Mouse (Mus musculus): ENCODE data around the gene Utrn. TPM values are rescaled to one million over a fixed set of nuclear protein-coding genes. Genes with fewer than 3 reads are reported as not detected.

Gene Utrn
- polyA plus RNA-seq, 1 experiment from 2014 or later: 41.2 TPM

DNA sequence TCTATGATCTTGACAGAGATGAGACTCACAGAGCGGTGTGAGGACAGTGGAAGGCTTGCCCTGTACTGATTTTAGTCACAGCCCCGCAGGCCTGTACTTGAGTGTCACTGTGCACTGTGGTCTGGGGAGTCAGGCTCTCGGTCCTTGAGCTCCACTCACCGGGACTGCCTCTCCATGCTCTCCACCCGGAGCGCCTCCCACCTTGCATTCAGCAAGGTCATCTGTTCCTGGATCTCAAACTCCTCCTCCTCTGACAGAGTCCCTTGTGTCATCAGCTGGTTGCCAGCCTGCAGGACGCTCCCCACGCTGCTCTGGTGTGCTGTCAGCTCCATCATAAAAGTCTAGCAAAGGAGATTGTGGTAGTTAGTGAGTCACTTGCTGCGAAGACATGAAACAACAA lies 131.2 kb downstream of the Utrn start:
- Histone ChIP-seq H3K9me3 (no peaks in the 10 kb centered on the region), H3K27ac (replicated peaks) (no peak overlapping the region), H3K36me3 (peaks cover 16% of the 10 kb centered on the region), H3K4me1 (peaks cover 3% of the 10 kb centered on the region; the same call in 1 of the 2 replicates), H3K27me3 (no peaks in the 10 kb centered on the region), H3K4me3 (no peak overlapping the region), H3K4me2 (replicated peaks) (no peak overlapping the region), H3K9ac (replicated peaks) (no peak overlapping the region)
- WGBS: 91% methylated on average over 9 of the region's 9 CpGs
- ATAC-seq (ENCODE audit: low FRiP score, low read depth): no peak

GRCm38 (mm10) chr10:12736861-12737835 lies 132.0 kb downstream of the Utrn start:
- H3K4me2 ChIP-seq (replicated peaks): no peak overlapping the region
- no peak overlapping the region for H3K9ac ChIP-seq (replicated peaks)
- H3K4me3 ChIP-seq: no peak overlapping the region
- no peaks in the 10 kb centered on the region for H3K27me3 ChIP-seq
- H3K9me3 ChIP-seq: no peaks in the 10 kb centered on the region
- peaks cover 16% of the 10 kb centered on the region for H3K36me3 ChIP-seq
- WGBS: 73% methylated on average over 18 of the region's 18 CpGs
- no peak overlapping the region for H3K27ac ChIP-seq (replicated peaks)
- H3K4me1 ChIP-seq: peaks cover 3% of the 10 kb centered on the region; the same call in 1 of the 2 replicates
- ATAC-seq (ENCODE audit: low FRiP score, low read depth): no peak

DNA sequence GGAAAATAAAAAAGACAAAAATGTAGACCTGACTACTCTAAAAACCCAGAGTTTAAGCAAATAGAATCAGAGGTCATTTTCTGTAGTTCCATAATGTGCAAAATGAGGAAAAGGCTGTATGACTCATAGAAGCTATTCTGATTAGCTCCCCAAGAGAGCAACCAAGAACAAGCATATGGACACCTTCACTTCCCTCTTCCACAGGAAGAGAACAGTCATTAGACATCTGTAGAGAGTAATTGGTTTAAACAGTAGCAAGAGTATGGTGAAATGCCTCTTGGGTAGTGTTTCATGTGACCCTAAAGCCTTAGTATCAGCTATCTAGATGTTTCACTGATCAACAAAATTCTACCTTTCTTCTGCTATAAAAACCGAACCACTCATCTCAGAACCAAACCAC lies 133.5 kb downstream of the Utrn start:
- peaks cover 3% of the 10 kb centered on the region; the same call in 1 of the 2 replicates for H3K4me1 ChIP-seq
- no peaks in the 10 kb centered on the region for H3K9me3 ChIP-seq
- peaks cover 16% of the 10 kb centered on the region for H3K36me3 ChIP-seq
- no peak overlapping the region for H3K9ac ChIP-seq (replicated peaks)
- WGBS: 96% methylated on average over 1 of the region's 1 CpGs
- H3K27me3 ChIP-seq: no peaks in the 10 kb centered on the region
- no peak overlapping the region for H3K4me2 ChIP-seq (replicated peaks)
- no peak overlapping the region for H3K4me3 ChIP-seq
- no peak overlapping the region for H3K27ac ChIP-seq (replicated peaks)
- ATAC-seq (ENCODE audit: low FRiP score, low read depth): no peak

GRCm38 (mm10) chr10:12731459-12731858 lies 137.7 kb downstream of the Utrn start:
- WGBS: 81% methylated on average over 5 of the region's 5 CpGs
- no peak overlapping the region for H3K4me2 ChIP-seq (replicated peaks)

DNA sequence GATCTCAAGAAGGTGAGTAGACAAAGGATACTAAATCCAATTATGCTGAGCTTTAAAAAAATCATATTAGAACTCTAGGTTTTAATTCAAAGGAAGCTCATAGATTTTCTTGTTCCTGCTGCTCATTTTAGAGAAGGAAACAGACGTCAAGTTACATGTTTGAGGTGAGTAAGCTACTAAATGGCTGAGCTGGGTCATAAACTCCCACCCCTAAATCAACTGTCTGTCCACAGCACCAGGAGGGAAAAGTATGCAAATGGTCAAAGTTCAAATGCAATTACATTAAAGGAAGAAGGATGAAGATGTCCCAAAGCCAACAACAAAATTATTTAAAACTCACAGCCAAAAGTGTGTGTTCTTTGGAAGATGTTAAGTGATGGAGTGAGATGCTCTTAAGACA lies 139.5 kb downstream of the Utrn start:
- no peak for ATAC-seq (ENCODE audit: low FRiP score, low read depth)
- Histone ChIP-seq H3K9ac (replicated peaks) (no peak overlapping the region), H3K4me1 (peaks cover 15% of the 10 kb centered on the region), H3K27me3 (no peaks in the 10 kb centered on the region), H3K4me3 (no peak overlapping the region), H3K9me3 (no peaks in the 10 kb centered on the region), H3K27ac (replicated peaks) (no peak overlapping the region), H3K36me3 (peaks cover 7% of the 10 kb centered on the region), H3K4me2 (replicated peaks) (no peak overlapping the region)
- 88% methylated on average over 1 of the region's 1 CpGs for WGBS

More at GRCm38 (mm10) chr10:12731459-12731858, 137.7 kb downstream of the Utrn start:
- H3K4me3 ChIP-seq: no peak overlapping the region
- H3K27ac ChIP-seq (replicated peaks): no peak overlapping the region
- peaks cover under 1% of the 10 kb centered on the region for H3K4me1 ChIP-seq
- no peaks in the 10 kb centered on the region for H3K9me3 ChIP-seq
- no peaks in the 10 kb centered on the region for H3K27me3 ChIP-seq
- H3K9ac ChIP-seq (replicated peaks): no peak overlapping the region
- no peak for ATAC-seq (ENCODE audit: low FRiP score, low read depth)
- peaks cover 16% of the 10 kb centered on the region for H3K36me3 ChIP-seq

GRCm38 (mm10) chr10:12729033-12729432 lies 140.1 kb downstream of the Utrn start:
- Histone ChIP-seq H3K27ac (replicated peaks) (no peak overlapping the region), H3K9ac (replicated peaks) (no peak overlapping the region), H3K4me1 (peaks cover 17% of the 10 kb centered on the region), H3K27me3 (no peaks in the 10 kb centered on the region), H3K36me3 (peaks cover 4% of the 10 kb centered on the region; the same call in 1 of the 2 replicates), H3K9me3 (no peaks in the 10 kb centered on the region), H3K4me2 (replicated peaks) (no peak overlapping the region), H3K4me3 (no peak overlapping the region)
- ATAC-seq (ENCODE audit: low FRiP score, low read depth): no peak
- 91% methylated on average over 5 of the region's 5 CpGs for WGBS

DNA sequence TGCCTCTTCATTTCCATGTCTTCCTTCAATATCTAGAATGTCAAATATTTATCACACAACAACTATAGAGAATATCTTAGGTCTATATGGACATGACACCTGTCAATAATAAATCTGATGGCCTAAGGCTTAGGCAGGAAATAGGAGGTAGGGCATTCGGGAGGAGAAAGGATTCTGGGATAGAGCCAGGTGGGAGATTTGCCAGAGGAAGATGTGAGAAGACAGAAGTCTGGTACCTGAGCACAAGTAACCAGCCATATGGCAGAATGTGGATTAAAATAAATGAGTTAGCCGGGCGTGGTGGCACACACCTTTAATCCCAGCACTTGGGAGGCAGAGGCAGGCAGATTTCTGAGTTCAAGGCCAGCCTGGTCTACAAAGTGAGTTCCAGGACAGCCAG lies 141.3 kb downstream of the Utrn start:
- Histone ChIP-seq H3K9me3 (no peaks in the 10 kb centered on the region), H3K4me1 (peaks cover 17% of the 10 kb centered on the region), H3K27ac (replicated peaks) (no peak overlapping the region), H3K36me3 (no peaks in the 10 kb centered on the region), H3K4me3 (no peak overlapping the region), H3K27me3 (no peaks in the 10 kb centered on the region), H3K4me2 (replicated peaks) (no peak overlapping the region), H3K9ac (replicated peaks) (no peak overlapping the region)
- WGBS: 96% methylated on average over 3 of the region's 3 CpGs
- ATAC-seq (ENCODE audit: low FRiP score, low read depth): no peak

DNA sequence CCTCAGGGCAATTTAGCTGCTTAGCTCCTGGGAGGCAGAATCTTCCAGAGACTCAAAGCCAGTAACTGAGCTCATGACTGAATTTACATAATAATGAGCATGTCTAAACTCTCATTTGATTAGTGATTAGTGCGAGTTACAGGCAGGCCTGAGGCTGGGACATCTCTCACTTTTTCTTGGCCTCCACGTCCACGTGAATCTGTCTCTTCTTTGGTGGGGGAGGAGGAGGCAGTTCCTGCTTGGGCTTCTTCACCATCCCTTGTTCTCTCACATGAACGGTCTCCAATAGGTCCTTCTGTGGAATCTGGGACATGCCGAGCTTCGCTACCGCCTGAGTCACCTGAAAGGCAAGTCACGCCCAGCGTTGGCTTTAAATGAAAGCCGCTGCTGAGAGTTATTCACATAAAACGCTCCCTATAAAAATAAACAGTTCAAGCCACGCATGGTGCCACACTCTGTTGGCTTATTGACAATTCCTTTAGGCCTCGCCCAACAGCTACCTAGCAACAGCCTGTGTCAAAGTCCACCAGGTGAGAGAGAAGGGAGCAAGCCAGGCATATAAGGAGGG lies 143.0 kb downstream of the Utrn start:
- Histone ChIP-seq H3K27me3 (no peaks in the 10 kb centered on the region), H3K27ac (replicated peaks) (0 out of 2 replicates have a peak overlapping the region, but pooled peaks have one; percentile 20), H3K4me3 (no peak overlapping the region), H3K36me3 (no peaks in the 10 kb centered on the region), H3K4me2 (replicated peaks) (no peak overlapping the region), H3K9ac (replicated peaks) (no peak overlapping the region), H3K9me3 (no peaks in the 10 kb centered on the region), H3K4me1 (peaks cover 17% of the 10 kb centered on the region)
- ATAC-seq (ENCODE audit: low FRiP score, low read depth): peak; percentile 45; the same call in 1 of the 2 replicates
- 54% methylated on average over 13 of the region's 13 CpGs for WGBS

DNA sequence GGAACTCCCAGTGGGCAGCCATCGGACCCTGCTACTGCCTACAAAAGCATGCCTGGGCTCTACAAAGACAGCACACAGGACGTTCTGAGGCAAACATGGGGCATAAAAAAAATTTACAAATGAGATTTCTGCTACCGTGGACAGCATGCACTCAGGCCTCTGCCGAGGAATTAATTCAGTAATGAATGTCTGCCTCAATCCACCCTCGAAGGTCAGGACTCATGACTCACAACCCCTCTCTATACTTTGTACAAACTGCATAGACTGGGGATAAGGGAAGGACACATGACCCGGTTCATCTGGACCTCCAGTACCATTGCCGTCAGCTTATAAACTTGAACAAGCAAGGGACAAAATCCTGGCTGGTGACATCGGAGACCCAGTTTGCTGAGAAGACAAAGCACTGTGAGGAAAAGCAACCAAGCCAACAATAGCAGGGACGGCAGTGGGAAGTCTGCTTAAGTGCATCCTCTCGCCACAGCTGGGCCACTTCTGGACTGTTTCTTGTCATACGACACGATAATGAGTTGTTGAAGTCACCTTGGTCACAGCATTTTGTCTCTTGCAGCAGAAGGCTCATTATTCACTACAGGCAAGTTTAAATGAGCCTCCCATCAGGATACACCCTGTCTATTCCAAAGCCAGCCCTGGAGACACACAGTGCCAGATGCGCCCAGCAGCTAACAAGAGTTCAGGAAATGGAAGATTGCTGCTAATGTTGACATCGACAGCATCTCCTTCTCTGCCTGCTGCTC lies 144.7 kb downstream of the Utrn start:
- no peaks in the 10 kb centered on the region for H3K9me3 ChIP-seq
- H3K4me3 ChIP-seq: no peak overlapping the region
- H3K4me2 ChIP-seq (replicated peaks): no peak overlapping the region
- H3K4me1 ChIP-seq: peaks cover 17% of the 10 kb centered on the region
- H3K27me3 ChIP-seq: no peaks in the 10 kb centered on the region
- H3K9ac ChIP-seq (replicated peaks): no peak overlapping the region
- peak overlapping the region; percentile 63; the same call in 1 of the 2 replicates for H3K27ac ChIP-seq (replicated peaks)
- peak; percentile 80 for ATAC-seq (ENCODE audit: low FRiP score, low read depth)
- H3K36me3 ChIP-seq: no peaks in the 10 kb centered on the region
- WGBS: 68% methylated on average over 14 of the region's 14 CpGs

GRCm38 (mm10) chr10:12723269-12723668 lies 145.9 kb downstream of the Utrn start:
- H3K27me3 ChIP-seq: no peaks in the 10 kb centered on the region
- WGBS: 70% methylated on average over 3 of the region's 3 CpGs
- H3K36me3 ChIP-seq: no peaks in the 10 kb centered on the region
- no peak overlapping the region for H3K4me3 ChIP-seq
- H3K9me3 ChIP-seq: no peaks in the 10 kb centered on the region
- no peak for ATAC-seq (ENCODE audit: low FRiP score, low read depth)
- H3K27ac ChIP-seq (replicated peaks): no peak overlapping the region
- no peak overlapping the region for H3K4me2 ChIP-seq (replicated peaks)
- peaks cover 17% of the 10 kb centered on the region for H3K4me1 ChIP-seq
- H3K9ac ChIP-seq (replicated peaks): no peak overlapping the region

- H3K36me3 ChIP-seq: no peaks in the 10 kb centered on the region
- H3K27ac ChIP-seq (replicated peaks): no peak overlapping the region
- no peaks in the 10 kb centered on the region for H3K27me3 ChIP-seq
- no peaks in the 10 kb centered on the region for H3K9me3 ChIP-seq
- WGBS: 84% methylated on average over 2 of the region's 2 CpGs
- peaks cover 17% of the 10 kb centered on the region for H3K4me1 ChIP-seq
- H3K9ac ChIP-seq (replicated peaks): no peak overlapping the region
- no peak overlapping the region for H3K4me3 ChIP-seq
- no peak for ATAC-seq (ENCODE audit: low FRiP score, low read depth)
- H3K4me2 ChIP-seq (replicated peaks): no peak overlapping the region
Measured at GRCm38 (mm10) chr10:12722111-12722510, 147.1 kb downstream of the Utrn start.
